Mouse (Mus musculus) small intestine, adult 2 months (tissue): ENCODE measurements around the gene Snrpb2.

Source experiments
- CTCF ChIP-seq: fragments of 200-500 bp; IDR thresholded peaks from 2 replicates; pipeline ENCODE4 v1.5.1; 2012; ENCODE audit warnings: low read depth, mild to moderate bottlenecking, control low read depth, inconsistent platforms, low read length, moderate library complexity, mixed read lengths; ENCODE audit not compliant: insufficient replicate concordance, insufficient read length; ENCODE audit errors: extremely low read depth
- POLR2A ChIP-seq: fragments of 200-500 bp; IDR thresholded peaks from 2 replicates; pipeline ENCODE4 v1.6.1; 2012; ENCODE audit warnings: low read depth, mild to moderate bottlenecking, control low read depth, inconsistent platforms, low read length, moderate library complexity

DNA sequence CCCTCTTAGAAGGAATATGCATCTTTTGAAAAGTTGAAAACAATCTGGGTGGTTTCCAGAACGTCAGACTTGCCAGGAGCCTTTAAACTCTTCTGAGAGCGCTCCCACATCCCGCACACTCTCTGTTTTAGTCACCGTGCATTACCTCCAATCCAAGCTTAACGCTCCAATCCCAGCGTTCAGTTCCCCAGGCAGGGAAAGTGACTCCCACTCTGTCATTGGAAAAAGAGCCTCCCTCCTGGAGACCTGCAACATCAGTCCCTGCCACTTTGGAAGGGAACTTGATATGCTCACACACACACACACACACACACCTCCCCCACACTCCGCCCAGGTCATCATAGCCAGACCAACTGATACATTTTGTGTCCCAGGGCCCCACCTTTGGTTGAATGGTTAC lies 55.4 kb downstream of the Snrpb2 start:
- no peak for TF ChIP-seq CTCF
- no peak for TF ChIP-seq POLR2A
